ENCODE assay signal across 13 mouse cellular contexts in genomic region chr15:12229603-12230242, GRCm38 (mm10). TPM values are rescaled to one million over a fixed set of nuclear protein-coding genes. Genes with fewer than 3 reads are reported as not detected.
DNase-seq lines count a peak whose midpoint lies in the region; ATAC-seq lines count a peak whose summit lies in the region.
"Had no signal": no experiment of that assay in that cellular context is flagged by ENCODE, and none has a peak within 500 bp of the region (broad histone marks: within the 10 kb centered on the region; RNA-seq: fewer than 3 reads in every experiment).

No protein-coding gene starts in this region.

- no peaks in the 10 kb centered on the region; the same call in 1 of the 2 replicates for H3K36me3 ChIP-seq in forebrain, embryonic 15.5 days
- H3K36me3 ChIP-seq in forebrain, embryonic 16.5 days (ENCODE audit: control insufficient read depth, insufficient read depth): no peaks in the 10 kb centered on the region
- H3K36me3 ChIP-seq in lung, embryonic 15.5 days: peaks cover 8% of the 10 kb centered on the region; the same call in 1 of the 2 replicates
- peaks cover 32% of the 10 kb centered on the region for H3K36me3 ChIP-seq in liver, embryonic 15.5 days (replicated peaks)

- no peak for DNase-seq in lung, postnatal 14 days
- DNase-seq in thymus, postnatal 25 days: peak; percentile 51
- DNase-seq in left cerebral cortex, postnatal 25 days (ENCODE audit: low spot score in 2 of 2): no peak
- DNase-seq in cerebellum, adult 8-10 months: no peak
- DNase-seq: adrenal gland, postnatal 10 days; cerebellum, adult 11 months; kidney, postnatal 14 days had no signal

- no peaks in the 10 kb centered on the region for H3K9me3 ChIP-seq in forebrain, embryonic 15.5 days
- no peaks in the 10 kb centered on the region for H3K9me3 ChIP-seq in forebrain, embryonic 16.5 days (ENCODE audit: control insufficient read depth, low read length)
- no peaks in the 10 kb centered on the region for H3K9me3 ChIP-seq in lung, embryonic 15.5 days
- no peaks in the 10 kb centered on the region for H3K9me3 ChIP-seq in liver, embryonic 15.5 days (replicated peaks)
- H3K9me3 ChIP-seq: neural tube, embryonic 12.5 days had no signal

- no peak overlapping the region for H3K4me2 ChIP-seq in forebrain, embryonic 15.5 days (replicated peaks)
- no peak overlapping the region for H3K4me2 ChIP-seq in forebrain, embryonic 16.5 days (ENCODE audit: low read length)
- no peak overlapping the region for H3K4me2 ChIP-seq in lung, embryonic 15.5 days
- no peak overlapping the region for H3K4me2 ChIP-seq in liver, embryonic 15.5 days
- H3K4me2 ChIP-seq: neural tube, embryonic 12.5 days had no signal

- no peak overlapping the region for H3K4me3 ChIP-seq in forebrain, embryonic 15.5 days
- H3K4me3 ChIP-seq in forebrain, embryonic 16.5 days (replicated peaks; ENCODE audit: low read length): no peak overlapping the region
- H3K4me3 ChIP-seq in lung, embryonic 15.5 days: no peak overlapping the region
- H3K4me3 ChIP-seq in liver, embryonic 15.5 days (replicated peaks): no peak overlapping the region
- H3K4me3 ChIP-seq: neural tube, embryonic 12.5 days had no signal

- no peaks in the 10 kb centered on the region for H3K27me3 ChIP-seq in forebrain, embryonic 15.5 days
- H3K27me3 ChIP-seq in forebrain, embryonic 16.5 days (replicated peaks; ENCODE audit: control insufficient read depth, insufficient read depth, low read length): no peaks in the 10 kb centered on the region
- H3K27me3 ChIP-seq in lung, embryonic 15.5 days: no peaks in the 10 kb centered on the region
- H3K27me3 ChIP-seq in liver, embryonic 15.5 days: no peaks in the 10 kb centered on the region
- H3K27me3 ChIP-seq: neural tube, embryonic 12.5 days had no signal

- no peak overlapping the region for H3K9ac ChIP-seq in forebrain, embryonic 15.5 days (replicated peaks)
- H3K9ac ChIP-seq in forebrain, embryonic 16.5 days (replicated peaks; ENCODE audit: low read depth, low read length): no peak overlapping the region
- no peak overlapping the region for H3K9ac ChIP-seq in lung, embryonic 15.5 days
- H3K9ac ChIP-seq in liver, embryonic 15.5 days: no peak overlapping the region
- H3K9ac ChIP-seq: neural tube, embryonic 12.5 days had no signal

- intact Hi-C loops in left cerebral cortex, postnatal 25 days (cut with DNase I): no loop called here

- 0 out of 2 replicates have a peak, but pooled peaks have one; percentile 18 for ATAC-seq in forebrain, embryonic 15.5 days (replicated peaks)
- ATAC-seq in forebrain, embryonic 16.5 days: no peak
- no peak for ATAC-seq in lung, embryonic 15.5 days (ENCODE audit: borderline replicate concordance, extremely low read depth, low FRiP score, low TSS enrichment)
- ATAC-seq in liver, embryonic 15.5 days (ENCODE audit: insufficient read depth): no peak

- no peaks in the 10 kb centered on the region for H3K4me1 ChIP-seq in forebrain, embryonic 15.5 days
- peaks cover 4% of the 10 kb centered on the region; the same call in 1 of the 2 replicates for H3K4me1 ChIP-seq in forebrain, embryonic 16.5 days (replicated peaks; ENCODE audit: control insufficient read depth, insufficient read depth, low read length)
- peaks cover 52% of the 10 kb centered on the region for H3K4me1 ChIP-seq in lung, embryonic 15.5 days
- peaks cover 75% of the 10 kb centered on the region for H3K4me1 ChIP-seq in liver, embryonic 15.5 days (replicated peaks)

- H3K27ac ChIP-seq in forebrain, embryonic 15.5 days (replicated peaks): no peak overlapping the region
- H3K27ac ChIP-seq in forebrain, embryonic 16.5 days (ENCODE audit: low read length): no peak overlapping the region
- 0 out of 2 replicates have a peak overlapping the region, but pooled peaks have one; percentile 30 for H3K27ac ChIP-seq in lung, embryonic 15.5 days
- H3K27ac ChIP-seq in liver, embryonic 15.5 days (replicated peaks): peak overlapping the region; percentile 65; the same call in 1 of the 2 replicates
- H3K27ac ChIP-seq: macrophage; neural tube, embryonic 12.5 days had no signal

- 47% methylated on average over 10 of the region's 10 CpGs for WGBS in forebrain, embryonic 15.5 days
- WGBS in forebrain, embryonic 16.5 days: 44% methylated on average over 10 of the region's 10 CpGs
- WGBS in lung, embryonic 15.5 days: 69% methylated on average over 10 of the region's 10 CpGs
- WGBS in liver, embryonic 15.5 days (ENCODE audit: insufficient replicate concordance): 62% methylated on average over 10 of the region's 10 CpGs

RNA-seq across cellular contexts. Expression of gene Mtmr12, which starts 24.9 kb away (rescaled TPM):
- polyA plus RNA-seq in forebrain, embryonic 15.5 days (2015; fragmentation: Nextera tagmentation; extraction: Ambion mirVana): 10.7 and 11.2 TPM in 2 replicates
- 10.8 and 12.3 TPM in 2 replicates for polyA plus RNA-seq in forebrain, embryonic 16.5 days (2015; fragmentation: Nextera tagmentation; extraction: Ambion mirVana)
- polyA plus RNA-seq in lung, embryonic 15.5 days (2015; fragmentation: Nextera tagmentation; extraction: Ambion mirVana): 18.2 and 19.1 TPM in 2 replicates
- 7.2 and 8.1 TPM in 2 replicates for polyA plus RNA-seq in liver, embryonic 15.5 days (2015; fragmentation: Nextera tagmentation; extraction: Ambion mirVana)
- total RNA-seq in left cerebral cortex, postnatal 25 days (2021): 10 to 100 TPM; 40.7 to 41.0 TPM

Comparison
In these comparisons a context has a peak if more than half of its experiments do, and no peak if none do; other contexts are left out.
1. H3K27ac ChIP-seq: peak in lung, embryonic 15.5 days (single experiment) and liver, embryonic 15.5 days (single experiment); none in forebrain, embryonic 15.5 days (single experiment) and forebrain, embryonic 16.5 days (single experiment).